Mouse (Mus musculus) embryo, embryonic 11 days (tissue): ENCODE data around the gene Ptk6.
A peak's percentile ranks its signal among the peaks of the same experiment; 100 is the strongest.

ENCODE experiments used
- DNase-seq: peaks from one replicate; pipeline ENCODE4 v3.0.0-alpha.2; 2015

Gene Ptk6

GRCm38 (mm10) chr2:181159091-181159514 lies 43.5 kb downstream of the Ptk6 start:
- no peak for DNase-seq

GRCm38 (mm10) chr2:181158471-181158870 lies 44.1 kb downstream of the Ptk6 start:
- no peak for DNase-seq

- no peak for DNase-seq
These were observed 44.8 kb downstream of the Ptk6 start for GRCm38 (mm10) chr2:181157716-181158302.

GRCm38 (mm10) chr2:181157180-181157579 lies 45.4 kb downstream of the Ptk6 start:
- DNase-seq = no peak

GRCm38 (mm10) chr2:181156248-181157121 lies 46.1 kb downstream of the Ptk6 start, which contains the start of gene Eef1a2:
Eef1a2 (minus strand) TSS chr2:181157014.
- peak; percentile 41 for DNase-seq

GRCm38 (mm10) chr2:181155801-181156200 lies 46.8 kb downstream of the Ptk6 start:
- DNase-seq = no peak

- no peak for DNase-seq
These were observed 47.7 kb downstream of the Ptk6 start for GRCm38 (mm10) chr2:181154831-181155415.

GRCm38 (mm10) chr2:181154361-181154760 lies 48.2 kb downstream of the Ptk6 start:
- DNase-seq = no peak

GRCm38 (mm10) chr2:181153837-181154236 lies 48.8 kb downstream of the Ptk6 start:
- peak; percentile 48 for DNase-seq

GRCm38 (mm10) chr2:181153131-181153530 lies 49.5 kb downstream of the Ptk6 start:
- DNase-seq = no peak

- no peak for DNase-seq
These were observed 49.9 kb downstream of the Ptk6 start for GRCm38 (mm10) chr2:181152701-181153100.

GRCm38 (mm10) chr2:181150281-181150680 lies 52.3 kb downstream of the Ptk6 start:
- DNase-seq = no peak

GRCm38 (mm10) chr2:181148318-181148955 lies 54.2 kb downstream of the Ptk6 start:
- peak; percentile 20 for DNase-seq

GRCm38 (mm10) chr2:181147546-181148317 lies 54.9 kb downstream of the Ptk6 start:
- DNase-seq = peak; percentile 70

- DNase-seq = no peak
These were observed 55.5 kb downstream of the Ptk6 start for GRCm38 (mm10) chr2:181146976-181147545.

GRCm38 (mm10) chr2:181144675-181145074 lies 57.9 kb downstream of the Ptk6 start:
- no peak for DNase-seq
